Mouse (Mus musculus) neural tube, embryonic 14.5 days (tissue): ENCODE data around the gene Gm9945. TPM values are rescaled to one million over a fixed set of nuclear protein-coding genes. Genes with fewer than 3 reads are reported as not detected.

Experiments
- ATAC-seq: fragments of 200-750 bp; cut with Nextera tagmentation; 2 replicates; pipeline ENCODE4 v1.8.0; 2017; ENCODE audit warnings: low read depth, mild to moderate bottlenecking, moderate TSS enrichment, moderate library complexity
- H3K27ac ChIP-seq: fragments of 300-500 bp; sonication (generic); 2 replicates; pipeline ENCODE4 v1.5.1; 2014; ENCODE audit warnings: low read depth, mild to moderate bottlenecking, control low read depth, low read length, moderate library complexity, mixed read lengths
- H3K27me3 ChIP-seq: fragments of 300-500 bp; sonication (generic); 2 replicates; pipeline ENCODE4 v1.6.1; 2014; ENCODE audit warnings: low read length; ENCODE audit not compliant: control insufficient read depth, insufficient read depth
- H3K36me3 ChIP-seq: fragments of 300-500 bp; sonication (generic); 2 replicates; pipeline ENCODE4 v1.6.1; 2014; ENCODE audit warnings: low read length, mixed read lengths; ENCODE audit not compliant: control insufficient read depth, insufficient read depth
- H3K4me1 ChIP-seq: fragments of 300-500 bp; sonication (generic); 2 replicates; pipeline ENCODE4 v1.6.1; 2014; ENCODE audit warnings: low read length; ENCODE audit not compliant: control insufficient read depth, insufficient read depth
- H3K4me2 ChIP-seq: fragments of 300-500 bp; sonication (generic); 2 replicates; pipeline ENCODE4 v1.6.1; 2014; ENCODE audit warnings: mild to moderate bottlenecking, low read depth, low read length, control low read depth
- H3K4me3 ChIP-seq: fragments of 300-500 bp; sonication (generic); 2 replicates; pipeline ENCODE4 v1.5.1; 2014; ENCODE audit warnings: low read depth, low read length, control low read depth, mixed read lengths
- H3K9ac ChIP-seq: fragments of 300-500 bp; sonication (generic); replicated peaks from 2 replicates; pipeline ENCODE4 v1.6.1; 2014; ENCODE audit warnings: low read depth, mild to moderate bottlenecking, control low read depth, low read length, mixed read lengths
- H3K9me3 ChIP-seq: fragments of 300-500 bp; sonication (generic); 2 replicates; pipeline ENCODE4 v1.6.1; 2016; ENCODE audit warnings: low read length; ENCODE audit not compliant: control insufficient read depth
- WGBS: fragments of 180-500 bp; shearing (Covaris S2); extraction: QIAGEN DNeasy Blood & Tissue Kit; methylation state at CpG from one replicate; pipeline ENCODE4 v1.1.7; 2014; 5-methylcytosine and 5-hydroxymethylcytosine counted together
- polyA plus RNA-seq: library from polyadenylated mRNA; unstranded; fragments of >200 nt; fragmentation: Nextera tagmentation; extraction: Ambion mirVana; gene quantifications from 2 replicates; pipeline ENCODE4 v1.2.1, GENCODE M21; 2014

Gene Gm9945
- 0.23 TPM in 1 of 2 replicates, not detected in the other for polyA plus RNA-seq

DNA sequence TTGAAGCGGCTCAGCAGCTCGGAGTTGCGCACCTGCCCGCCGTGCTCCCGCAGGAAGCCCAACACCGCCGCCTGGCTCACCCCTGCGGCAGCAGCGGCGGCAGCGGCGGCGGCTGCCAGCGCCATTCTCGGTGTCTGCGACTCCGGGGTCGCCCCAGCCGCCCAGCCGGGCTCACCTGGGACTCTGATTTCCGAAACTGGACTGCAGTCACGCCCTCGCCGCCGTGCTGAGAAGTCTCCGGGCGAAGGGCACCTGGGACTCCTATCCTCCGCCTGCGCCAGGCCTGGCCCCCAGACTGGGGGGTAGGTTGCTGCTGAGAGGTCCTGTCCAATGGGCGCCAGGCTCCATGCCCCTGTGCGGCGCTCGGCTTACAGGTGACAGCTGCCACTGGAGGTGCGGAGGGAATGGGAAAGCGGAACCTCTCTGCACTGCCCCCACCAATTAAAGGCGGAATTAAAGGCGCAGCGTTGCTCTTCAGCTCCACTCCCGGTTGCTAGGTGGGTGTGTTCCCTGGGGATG is at the start of gene Gm9945, which contains the start of gene Sowaha:
Gm9945 (plus strand) TSS at position 384 of the 519 bp plus-strand sequence.
Sowaha (minus strand) TSS at position 492 of the 519 bp plus-strand sequence.
- Histone ChIP-seq H3K27ac (no peak within 1 kb of the TSS), H3K4me2 (peak within 1 kb of the TSS; percentile 77), H3K4me1 (peaks cover 24% of the 10 kb centered on the region), H3K9ac (peak within 1 kb of the TSS; percentile 52), H3K9me3 (no peaks in the 10 kb centered on the region), H3K4me3 (peak within 1 kb of the TSS; percentile 41), H3K27me3 (peaks cover 33% of the 10 kb centered on the region), H3K36me3 (no peaks in the 10 kb centered on the region)
- peak; percentile 54 for ATAC-seq
- WGBS = 3% methylated on average over 40 of the region's 40 CpGs

DNA sequence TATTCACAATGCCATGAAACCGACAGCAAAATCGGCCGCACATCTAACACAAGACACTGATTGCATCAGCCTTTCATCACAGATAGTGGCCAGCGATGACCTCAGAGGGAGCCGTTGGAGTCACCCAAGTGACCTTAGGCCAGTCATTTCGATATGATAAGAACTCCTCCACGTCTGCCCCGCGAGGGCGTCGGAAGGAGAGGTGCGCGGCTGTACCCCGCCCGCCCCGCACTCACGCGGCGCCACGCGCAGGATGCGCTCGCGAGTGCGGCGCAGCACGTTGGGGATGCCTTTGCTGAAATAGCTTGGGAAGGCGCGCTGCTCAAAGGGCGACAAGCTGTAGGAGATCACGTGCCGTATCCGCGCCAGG is 49.7 kb upstream of the Gm9945 start:
- H3K27me3 ChIP-seq = no peaks in the 10 kb centered on the region
- WGBS = under 1% methylated on average over 34 of the region's 34 CpGs
- H3K4me1 ChIP-seq = peaks cover 6% of the 10 kb centered on the region; the same call in 1 of the 2 replicates
- ATAC-seq = peak; percentile 60
- 0 out of 2 replicates have a peak, but pooled peaks cover 7% of the 10 kb centered on the region for H3K36me3 ChIP-seq
- H3K9ac ChIP-seq = peak overlapping the region; percentile 82
- H3K27ac ChIP-seq = peak overlapping the region; percentile 88
- H3K4me3 ChIP-seq = peak overlapping the region; percentile 91
- H3K9me3 ChIP-seq = no peaks in the 10 kb centered on the region
- peak overlapping the region; percentile 83 for H3K4me2 ChIP-seq

DNA sequence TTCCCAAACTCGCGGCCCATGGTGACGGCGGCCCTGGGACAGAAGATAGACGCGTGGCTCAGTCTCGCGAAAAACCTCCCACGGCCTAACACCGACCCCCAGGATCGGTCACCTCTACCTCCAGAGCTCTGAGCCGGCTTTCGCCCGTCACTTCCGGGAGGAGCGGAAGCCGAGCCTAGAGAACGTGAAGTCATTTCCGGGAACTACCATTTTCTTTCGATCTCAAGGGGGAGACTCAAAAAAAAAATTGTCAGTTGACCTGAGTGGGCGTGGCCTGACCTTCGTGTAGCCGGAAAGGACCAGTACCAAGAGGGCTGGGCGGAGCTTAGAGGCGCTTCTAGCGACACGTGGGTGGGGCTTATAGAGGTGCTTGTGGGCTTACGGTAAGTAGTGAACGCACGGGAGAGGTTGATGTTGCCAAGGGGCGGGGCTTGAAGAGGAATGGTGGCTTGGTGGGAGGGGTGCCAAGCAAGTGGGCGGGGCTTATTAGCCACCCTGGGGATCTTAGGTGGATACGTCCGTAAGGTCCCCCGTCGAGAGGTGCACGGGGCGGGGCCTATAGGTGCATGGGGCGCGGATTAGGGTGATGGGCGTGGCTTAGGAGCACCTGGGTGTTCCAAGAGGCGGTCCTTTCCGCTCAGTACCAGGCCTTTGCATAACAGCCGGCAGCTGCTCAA is 49.2 kb upstream of the Gm9945 start, which contains the start of the genes Uqcrq and Gdf9:
Uqcrq (minus strand) TSS at position 162 of the 677 bp plus-strand sequence.
Gdf9 (plus strand) TSS at position 354 of the 677 bp plus-strand sequence.
- peak within 1 kb of the TSS; percentile 88 for H3K27ac ChIP-seq
- peak within 1 kb of the TSS; percentile 91 for H3K4me3 ChIP-seq
- H3K4me1 ChIP-seq = peaks cover 6% of the 10 kb centered on the region; the same call in 1 of the 2 replicates
- peak; percentile 96 for ATAC-seq
- peak within 1 kb of the TSS; percentile 83 for H3K4me2 ChIP-seq
- no peaks in the 10 kb centered on the region for H3K9me3 ChIP-seq
- peak within 1 kb of the TSS; percentile 82 for H3K9ac ChIP-seq
- H3K27me3 ChIP-seq = no peaks in the 10 kb centered on the region
- under 1% methylated on average over 44 of the region's 44 CpGs for WGBS
- H3K36me3 ChIP-seq = 0 out of 2 replicates have a peak, but pooled peaks cover 7% of the 10 kb centered on the region

DNA sequence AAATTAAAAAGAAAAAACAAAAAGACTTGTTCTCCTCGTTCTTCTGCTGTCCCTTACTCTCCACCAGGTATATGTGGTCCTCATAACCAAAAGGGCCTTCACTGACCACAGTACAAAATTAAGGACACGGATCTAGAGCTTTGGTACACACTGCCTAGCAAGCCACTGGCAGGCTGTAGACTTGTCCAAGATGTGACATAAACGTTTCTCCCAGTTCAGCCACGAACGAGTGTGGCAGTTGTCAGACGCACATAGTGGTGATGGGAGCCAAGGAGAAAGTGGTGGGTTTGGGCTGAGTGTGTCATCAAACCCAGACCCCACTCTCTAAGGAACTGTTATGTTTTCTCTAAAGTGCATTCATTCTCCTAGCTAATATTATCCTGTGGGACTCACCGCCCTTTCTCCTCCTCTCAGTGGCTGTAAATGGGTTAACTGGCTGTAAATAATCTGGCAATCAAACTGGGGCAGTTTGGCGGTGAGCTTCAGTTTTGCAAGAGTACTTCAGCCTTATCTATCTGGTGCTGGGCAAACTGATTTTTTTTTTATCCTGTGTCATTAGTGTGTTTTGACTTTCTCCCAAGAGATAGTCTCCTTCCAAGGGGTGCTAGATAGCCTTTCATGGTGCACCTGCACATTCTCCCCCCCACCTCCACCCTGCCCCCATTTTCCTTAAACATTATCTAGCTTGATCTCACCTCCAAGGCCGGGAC is 48.5 kb upstream of the Gm9945 start:
- no peak; the same call in 1 of the 2 replicates for ATAC-seq
- H3K9ac ChIP-seq = peak overlapping the region; percentile 18; the same call in 1 of the 2 replicates
- no peaks in the 10 kb centered on the region for H3K9me3 ChIP-seq
- H3K4me2 ChIP-seq = peak overlapping the region; percentile 49
- H3K27me3 ChIP-seq = no peaks in the 10 kb centered on the region
- H3K4me1 ChIP-seq = peaks cover 6% of the 10 kb centered on the region; the same call in 1 of the 2 replicates
- 0 out of 2 replicates have a peak, but pooled peaks cover 7% of the 10 kb centered on the region for H3K36me3 ChIP-seq
- peak overlapping the region; percentile 91 for H3K4me3 ChIP-seq
- WGBS = 17% methylated on average over 9 of the region's 9 CpGs
- peak overlapping the region; percentile 34 for H3K27ac ChIP-seq

DNA sequence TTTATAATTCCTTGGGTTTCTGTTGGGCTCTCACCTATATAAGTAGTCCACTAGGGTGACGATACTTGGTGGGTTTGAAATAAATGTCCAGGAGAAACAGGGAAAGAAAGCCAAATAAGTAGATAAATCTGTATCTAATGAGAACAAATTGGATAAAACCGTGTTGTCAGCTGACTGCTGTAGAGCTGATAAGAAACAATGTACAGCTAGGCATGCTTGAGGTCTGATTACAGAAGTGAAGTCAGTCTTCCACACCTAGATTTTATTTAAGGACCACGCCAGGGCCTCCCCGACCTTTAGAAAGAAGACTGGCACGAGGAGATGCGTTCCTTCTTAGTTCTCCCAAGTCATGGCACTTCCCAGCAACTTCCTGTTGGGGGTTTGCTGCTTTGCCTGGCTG is 46.9 kb upstream of the Gm9945 start:
- Histone ChIP-seq H3K27me3 (no peaks in the 10 kb centered on the region), H3K4me3 (no peak overlapping the region)
- ATAC-seq = no peak

DNA sequence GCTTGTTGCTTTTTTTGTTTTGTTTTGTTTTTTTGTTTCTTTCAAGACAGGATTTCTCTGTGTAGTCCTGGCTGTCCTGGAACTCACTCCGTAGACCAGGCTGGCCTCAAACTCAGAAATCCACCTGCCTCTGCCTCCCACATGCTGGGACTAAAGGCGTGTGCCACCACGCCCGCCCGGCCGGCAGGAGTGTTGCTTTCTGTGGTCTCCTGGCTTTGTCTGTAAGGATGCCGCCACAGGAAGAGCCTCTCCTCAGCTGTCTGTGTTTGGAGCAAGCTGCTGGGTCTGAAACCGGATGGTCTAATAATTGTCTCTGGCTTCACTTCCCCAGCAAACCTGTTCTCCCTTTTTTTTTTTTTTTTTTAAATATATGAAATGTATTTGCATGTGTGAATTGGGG is 44.5 kb upstream of the Gm9945 start:
- no peaks in the 10 kb centered on the region for H3K36me3 ChIP-seq
- H3K4me3 ChIP-seq = no peak overlapping the region
- 89% methylated on average over 8 of the region's 8 CpGs for WGBS
- no peaks in the 10 kb centered on the region for H3K9me3 ChIP-seq
- ATAC-seq = no peak
- H3K4me2 ChIP-seq = no peak overlapping the region
- H3K27ac ChIP-seq = no peak overlapping the region
- no peaks in the 10 kb centered on the region for H3K4me1 ChIP-seq
- H3K9ac ChIP-seq = no peak overlapping the region
- no peaks in the 10 kb centered on the region for H3K27me3 ChIP-seq

More for the DNA sequence above, 46.9 kb upstream of the Gm9945 start:
- H3K4me2 ChIP-seq = no peak overlapping the region
- H3K4me1 ChIP-seq = peaks cover 6% of the 10 kb centered on the region; the same call in 1 of the 2 replicates
- no peak overlapping the region for H3K27ac ChIP-seq
- H3K9ac ChIP-seq = no peak overlapping the region
- 0 out of 2 replicates have a peak, but pooled peaks cover 7% of the 10 kb centered on the region for H3K36me3 ChIP-seq
- WGBS = 70% methylated on average over 6 of the region's 6 CpGs
- H3K9me3 ChIP-seq = no peaks in the 10 kb centered on the region

DNA sequence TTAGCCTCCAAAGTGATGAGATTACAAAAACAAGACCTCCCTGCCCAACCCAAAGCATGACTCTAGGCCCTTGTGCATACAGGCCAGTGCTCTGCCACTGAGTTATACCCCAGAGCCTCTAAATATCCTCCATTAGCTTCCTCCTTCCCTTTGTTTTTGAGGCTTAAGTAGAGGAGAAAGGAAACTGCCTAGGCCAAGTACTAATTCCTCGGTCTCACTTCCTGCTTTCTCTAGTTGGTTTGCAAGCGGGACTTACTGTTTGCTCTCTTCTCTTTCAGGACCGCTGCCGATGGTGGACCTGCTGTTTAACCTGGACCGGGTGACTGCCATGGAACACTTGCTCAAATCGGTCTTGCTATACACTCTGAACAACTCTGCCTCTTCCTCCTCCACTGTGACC is 43.6 kb upstream of the Gm9945 start:
- Histone ChIP-seq H3K9me3 (no peaks in the 10 kb centered on the region), H3K4me3 (no peak overlapping the region), H3K36me3 (no peaks in the 10 kb centered on the region), H3K4me2 (no peak overlapping the region), H3K27me3 (no peaks in the 10 kb centered on the region), H3K4me1 (no peaks in the 10 kb centered on the region), H3K27ac (no peak overlapping the region), H3K9ac (no peak overlapping the region)
- 95% methylated on average over 6 of the region's 6 CpGs for WGBS
- ATAC-seq = no peak

DNA sequence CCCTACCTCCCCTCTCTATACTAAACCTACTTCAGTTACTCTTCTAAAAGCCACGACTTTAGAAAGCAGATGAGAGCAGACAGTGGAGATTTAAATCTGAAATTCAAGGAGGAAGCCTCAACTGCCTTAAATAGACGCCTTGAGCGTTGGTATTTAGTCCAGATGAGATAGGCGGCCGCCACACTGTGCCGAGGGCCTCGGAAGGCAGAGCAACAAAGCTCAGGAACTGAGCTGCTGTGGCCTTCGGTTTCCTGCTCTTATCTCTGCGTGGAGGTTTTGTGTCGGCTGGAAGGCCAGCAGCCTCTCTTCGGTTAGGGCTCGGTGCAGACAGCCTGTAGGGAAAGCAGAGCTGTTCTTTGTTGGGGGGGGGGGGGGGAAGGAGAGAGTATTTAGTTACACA is 38.0 kb upstream of the Gm9945 start:
- Histone ChIP-seq H3K4me2 (no peak overlapping the region), H3K4me3 (no peak overlapping the region), H3K27me3 (no peaks in the 10 kb centered on the region), H3K9me3 (no peaks in the 10 kb centered on the region), H3K27ac (no peak overlapping the region), H3K36me3 (no peaks in the 10 kb centered on the region), H3K9ac (no peak overlapping the region), H3K4me1 (no peaks in the 10 kb centered on the region)
- WGBS = 69% methylated on average over 12 of the region's 12 CpGs
- no peak for ATAC-seq
